Mouse (Mus musculus) Patski (cell line): ENCODE measurements at regions not wholly inside any gene's neighbourhood (a gene's known extent, or its start where the extent isn't known, plus 50 kb on each side); places are given as distances from the start of the nearest gene placed in this dataset.

Experiments
- ATAC-seq: fragments of 100-300 bp; one replicate; pipeline ENCODE4 v1.8.0; 2021
- CTCF ChIA-PET: fragments of 350-600 bp; sonication (Branson Sonifier 250); formaldehyde crosslinking; loops from one replicate; lab custom pipeline; 2022; ENCODE audit warnings: inconsistent platforms; lab: Charles Lee
- POLR2A ChIA-PET: fragments of 350-600 bp; sonication (Branson Sonifier 250); formaldehyde crosslinking; loops from one replicate; lab custom pipeline; 2022; ENCODE audit warnings: antibody characterized with exemption, inconsistent platforms; lab: Charles Lee
- DNase-seq: peaks from one replicate; pipeline ENCODE4 v3.0.0-alpha.2; 2011; ENCODE audit warnings: low read depth, low spot score
- H3K27me3 ChIP-seq: fragments of 371-371 bp; one replicate; pipeline ENCODE4 v1.5.1; 2021
- CTCF ChIP-seq: fragments of 100-300 bp; IDR thresholded peaks from one replicate; pipeline ENCODE4 v1.5.1; 2021
- in situ Hi-C: fragments of 300-500 bp; cut with MboI; formaldehyde crosslinking; loops from 3 replicates; pipeline ENCODE4 v1.11.1; 2018; ENCODE audit warnings: low pct_unique_long_range_greater_than_20kb, mixed read lengths

DNA sequence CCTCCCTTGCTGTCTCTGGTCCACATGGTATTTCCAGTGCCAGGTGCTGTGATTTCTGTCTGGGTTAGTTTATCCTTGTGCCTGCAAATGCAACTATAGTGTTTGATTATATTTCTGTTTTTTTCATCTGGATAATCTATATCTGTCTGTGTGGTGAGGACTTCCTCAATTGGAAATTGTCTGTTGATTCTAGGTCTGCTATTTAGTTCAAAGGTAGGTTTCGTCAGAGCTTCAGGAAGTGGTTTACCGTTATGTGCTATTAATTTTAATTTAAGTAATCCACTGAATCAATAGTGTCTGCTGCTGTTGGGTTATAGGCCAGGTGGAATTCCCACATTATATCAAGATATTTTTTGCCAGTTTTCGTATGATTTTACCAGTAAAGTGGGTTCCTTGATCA is 2143.9 kb downstream of the 4930444P10Rik start:
- ChIA-PET POLR2A (no interaction called here), CTCF (no interaction called here)
- H3K27me3 ChIP-seq = no peaks in the 10 kb centered on the region
- in situ Hi-C loops = no loop called here
- DNase-seq = no peak
- no peak for TF ChIP-seq CTCF
- no peak for ATAC-seq

DNA sequence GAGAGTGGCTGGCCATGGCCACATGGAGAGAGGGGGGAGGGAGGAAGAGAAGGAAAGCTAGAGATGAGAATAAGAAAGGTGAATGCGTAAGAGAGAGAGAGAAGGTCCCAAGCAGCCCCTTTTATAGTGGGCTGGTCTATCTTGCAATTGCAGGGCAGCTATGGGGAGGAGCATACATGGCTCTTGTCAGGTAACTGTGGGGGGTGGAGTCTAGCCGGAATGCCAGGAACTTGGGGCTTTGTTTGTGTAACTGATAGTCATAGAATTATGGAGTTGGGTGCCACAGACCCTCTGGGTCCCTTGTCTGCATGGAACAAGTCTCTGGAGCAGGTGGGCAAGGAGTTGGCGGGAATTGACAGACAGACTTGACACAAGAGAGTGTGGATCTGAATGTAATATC is 2151.8 kb downstream of the 4930444P10Rik start:
- DNase-seq (no peak), ATAC-seq (no peak)
- no peaks in the 10 kb centered on the region for H3K27me3 ChIP-seq
- ChIA-PET POLR2A (no interaction called here), CTCF (no interaction called here)
- in situ Hi-C loops = no loop called here
- no peak for TF ChIP-seq CTCF

DNA sequence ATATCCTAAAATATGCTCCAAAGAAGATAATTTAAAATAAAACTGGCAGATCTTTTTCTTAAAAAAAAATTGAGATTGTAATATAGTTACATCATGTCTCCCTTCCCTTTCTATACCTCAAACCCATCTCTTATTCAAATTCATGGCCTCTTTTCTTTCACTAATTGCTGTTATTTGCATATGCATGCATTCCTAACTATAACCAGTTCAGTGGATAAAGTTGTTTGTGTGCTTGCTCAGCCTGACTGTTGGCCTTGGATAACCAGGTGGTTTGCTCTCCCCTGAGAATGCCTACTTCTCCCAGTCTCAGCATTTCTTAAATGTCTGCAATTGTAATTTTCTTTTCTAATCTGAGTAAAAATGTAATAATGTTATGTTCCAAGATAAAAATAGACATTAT is 2154.8 kb downstream of the 4930444P10Rik start:
- DNase-seq = no peak
- POLR2A ChIA-PET = no interaction called here
- no peak for TF ChIP-seq CTCF
- no peak for ATAC-seq
- no peaks in the 10 kb centered on the region for H3K27me3 ChIP-seq
- in situ Hi-C loops = no loop called here
- CTCF ChIA-PET = no interaction called here

DNA sequence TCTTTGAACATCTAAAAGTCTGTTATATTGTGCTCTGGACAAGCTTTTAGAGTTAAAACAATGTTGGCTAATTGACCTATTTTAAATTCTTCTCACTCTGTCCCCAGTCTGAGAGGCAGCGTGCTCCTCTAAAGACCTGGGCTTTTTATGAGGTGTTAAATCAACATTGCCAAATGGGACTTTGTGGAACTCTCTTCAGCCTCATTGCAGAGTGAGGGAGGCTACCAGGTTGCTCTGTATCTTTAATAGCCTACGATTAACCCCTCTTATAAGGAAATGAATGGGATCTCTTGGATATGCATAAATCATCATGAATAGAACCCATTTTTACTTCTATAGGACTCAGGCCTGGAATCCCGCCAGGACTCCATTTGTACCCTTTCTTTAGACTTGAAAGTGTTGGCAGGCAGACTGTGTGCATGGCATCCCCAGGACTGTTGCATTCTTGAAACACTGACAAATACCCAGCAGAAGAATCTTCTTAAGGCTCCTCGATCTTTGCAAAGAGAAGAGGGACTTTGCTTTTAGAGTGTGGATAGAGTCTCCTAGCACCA is 2157.1 kb downstream of the 4930444P10Rik start:
- ChIA-PET POLR2A (no interaction called here), CTCF (no interaction called here)
- TF ChIP-seq CTCF = no peak
- in situ Hi-C loops = no loop called here
- DNase-seq (no peak), ATAC-seq (no peak)
- no peaks in the 10 kb centered on the region for H3K27me3 ChIP-seq

DNA sequence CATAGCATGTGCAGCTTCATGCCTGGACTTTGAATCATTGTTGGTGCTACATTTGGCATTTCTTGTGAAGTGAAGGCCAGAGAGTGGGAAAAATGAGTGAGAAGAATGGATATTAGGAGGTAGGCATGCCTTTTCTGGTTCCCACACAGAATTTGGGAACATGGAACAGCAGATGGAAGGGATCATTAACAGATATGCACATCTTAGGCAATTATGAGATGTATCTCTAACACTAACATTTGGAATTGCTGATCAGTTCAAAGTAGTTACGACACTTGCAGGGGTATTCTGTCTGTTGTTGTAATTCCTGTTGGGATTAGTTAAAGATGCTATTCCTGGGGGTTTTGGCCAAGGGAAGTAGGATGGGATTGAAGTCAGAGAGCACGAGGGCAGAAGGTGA is 2164.4 kb downstream of the 4930444P10Rik start:
- ChIA-PET CTCF (no interaction called here), POLR2A (no interaction called here)
- in situ Hi-C loops = no loop called here
- no peak for ATAC-seq
- H3K27me3 ChIP-seq = no peaks in the 10 kb centered on the region
- no peak for DNase-seq
- TF ChIP-seq CTCF = no peak

DNA sequence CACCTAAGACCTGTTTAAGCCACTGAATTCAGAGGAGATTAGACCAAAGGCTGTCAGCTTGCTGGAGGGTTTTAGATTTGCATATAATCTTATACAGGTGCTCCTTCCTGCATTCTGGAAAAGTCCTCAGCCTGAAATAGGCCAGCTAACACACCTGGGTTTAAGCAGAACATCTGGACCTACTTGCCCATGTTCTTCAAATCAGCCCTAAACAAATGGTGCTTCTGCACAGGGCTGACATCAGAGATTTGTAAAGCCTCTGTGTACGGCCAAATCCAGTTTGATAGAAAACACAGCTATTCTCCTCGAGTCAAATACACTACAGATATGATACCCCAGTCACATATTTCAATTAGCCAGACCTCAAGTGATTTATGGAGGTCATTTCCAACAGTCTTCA is 2165.2 kb downstream of the 4930444P10Rik start:
- in situ Hi-C loops = no loop called here
- no peaks in the 10 kb centered on the region for H3K27me3 ChIP-seq
- ATAC-seq (no peak), DNase-seq (no peak)
- ChIA-PET CTCF (no interaction called here), POLR2A (no interaction called here)
- no peak for TF ChIP-seq CTCF

DNA sequence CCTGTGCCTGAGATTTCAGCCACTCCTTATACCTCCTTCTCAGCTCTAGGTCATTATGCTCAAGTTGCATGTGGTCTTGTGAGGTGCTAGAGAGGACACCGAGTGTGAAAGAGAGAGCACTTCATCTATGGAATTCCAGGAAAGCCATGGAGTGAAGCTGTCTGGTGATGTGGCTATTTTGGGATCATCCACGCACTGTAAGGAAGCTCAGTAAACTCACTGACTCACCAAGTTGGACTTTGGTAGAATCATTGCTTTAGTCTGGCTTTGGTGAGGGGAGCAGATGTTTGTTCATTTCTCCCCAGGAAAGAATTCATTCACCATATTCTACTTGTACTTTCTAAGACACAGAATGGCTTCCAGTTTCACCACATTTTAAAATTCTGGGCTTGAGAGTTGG is 2167.1 kb downstream of the 4930444P10Rik start:
- CTCF ChIA-PET = interaction anchor here (1.0 kb wide), 1 partner anchor 379 kb away, joined by 3 read pairs; no protein-coding TSS in a partner anchor
- H3K27me3 ChIP-seq = no peaks in the 10 kb centered on the region
- POLR2A ChIA-PET = interaction anchor here (0.6 kb wide), 1 partner anchor 334 kb away, joined by 3 read pairs; no protein-coding TSS in a partner anchor
- TF ChIP-seq CTCF = no peak
- DNase-seq (peak; percentile 28), ATAC-seq (peak; percentile 95)
- in situ Hi-C loops = no loop called here

DNA sequence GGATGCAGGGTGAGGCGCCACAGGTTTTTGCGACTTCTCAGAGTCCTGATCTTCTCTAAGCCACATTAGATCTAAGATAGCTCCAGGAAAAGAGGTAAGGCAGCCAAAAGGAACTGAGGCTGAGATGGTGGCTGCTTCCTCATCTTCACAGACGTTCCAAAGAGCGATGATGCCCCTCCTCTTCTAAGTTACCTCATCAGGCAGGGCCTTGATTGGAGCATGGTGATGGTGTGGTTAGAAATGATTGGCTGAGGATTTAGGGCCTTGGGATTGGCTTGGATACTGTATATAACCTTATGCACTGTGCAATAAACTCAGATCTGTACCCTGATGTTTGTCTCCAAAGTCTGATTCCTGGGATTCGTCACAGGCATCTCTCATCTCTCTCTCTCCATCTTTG is 2177.9 kb downstream of the 4930444P10Rik start:
- POLR2A ChIA-PET = no interaction called here
- DNase-seq = no peak
- CTCF ChIA-PET = no interaction called here
- in situ Hi-C loops = no loop called here
- no peak for TF ChIP-seq CTCF
- H3K27me3 ChIP-seq = no peaks in the 10 kb centered on the region
- no peak for ATAC-seq

DNA sequence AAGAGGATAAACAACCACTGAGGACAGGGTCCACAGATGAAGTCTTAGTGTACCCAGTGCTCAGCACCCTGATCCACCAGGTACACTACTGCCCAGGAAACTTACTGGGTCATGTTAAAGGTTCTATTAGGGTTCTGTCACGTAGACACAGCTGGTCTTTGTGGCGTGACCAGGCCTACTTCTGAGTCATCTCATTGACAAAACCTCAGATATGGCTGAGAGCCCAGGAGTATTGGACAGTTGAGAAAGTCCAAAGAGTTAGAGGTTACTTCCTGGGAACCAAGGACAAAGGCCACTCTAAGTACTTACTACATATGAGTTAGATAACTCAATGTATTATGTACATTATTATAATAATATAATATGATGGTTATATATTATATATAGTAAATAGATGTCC is 2214.0 kb downstream of the 4930444P10Rik start:
- H3K27me3 ChIP-seq = no peaks in the 10 kb centered on the region
- CTCF ChIA-PET = no interaction called here
- no peak for TF ChIP-seq CTCF

DNA sequence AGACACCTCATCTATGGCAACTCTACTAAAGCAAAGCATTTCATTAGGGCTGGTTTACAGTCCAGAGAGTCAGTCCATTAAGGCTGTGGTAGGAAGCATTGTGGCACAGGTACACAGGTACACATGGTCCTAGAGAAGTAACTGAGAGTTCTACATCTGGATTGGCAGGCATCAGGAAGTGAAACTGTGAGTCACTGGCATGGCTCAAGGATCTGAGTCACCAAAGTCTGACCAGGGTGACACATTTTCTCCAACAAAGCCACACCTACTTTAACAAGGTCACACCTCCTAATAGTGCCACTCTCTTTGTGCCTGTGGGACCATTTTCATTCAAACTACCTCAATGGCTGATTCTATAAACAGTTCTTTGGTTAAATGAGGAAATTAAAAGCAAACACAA is 2219.2 kb downstream of the 4930444P10Rik start:
- no peaks in the 10 kb centered on the region for H3K27me3 ChIP-seq
- no peak for ATAC-seq
- no peak for DNase-seq
- TF ChIP-seq CTCF = no peak
- POLR2A ChIA-PET = no interaction called here
- in situ Hi-C loops = no loop called here
- CTCF ChIA-PET = interaction anchor here (1.2 kb wide), 1 partner anchor 9 kb away, joined by 3 read pairs; no protein-coding TSS in a partner anchor

More for the DNA sequence above, 2214.0 kb downstream of the 4930444P10Rik start:
- ATAC-seq = no peak
- DNase-seq = no peak
- in situ Hi-C loops = no loop called here
- POLR2A ChIA-PET = no interaction called here

DNA sequence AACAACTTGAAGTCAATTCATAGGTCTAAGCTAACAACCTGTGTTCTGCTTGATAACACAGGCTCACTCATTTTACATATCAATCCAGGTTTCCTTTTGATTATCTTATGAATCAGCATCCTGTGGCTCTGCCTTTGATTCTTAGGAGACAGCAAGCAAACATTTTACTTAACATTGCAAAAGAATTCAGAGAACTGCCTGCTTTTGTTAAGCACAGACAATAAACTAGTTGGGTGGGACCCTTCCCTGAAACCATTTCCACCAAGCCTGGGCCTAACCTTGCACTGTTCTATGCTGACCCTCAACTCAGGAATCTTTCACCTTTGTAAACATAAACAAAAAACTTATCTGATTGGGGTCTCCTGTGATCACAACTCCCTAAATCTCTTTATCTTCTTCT is 2220.6 kb downstream of the 4930444P10Rik start:
- in situ Hi-C loops = no loop called here
- ChIA-PET POLR2A (no interaction called here), CTCF (no interaction called here)
- H3K27me3 ChIP-seq = no peaks in the 10 kb centered on the region
- no peak for TF ChIP-seq CTCF
- ATAC-seq (no peak), DNase-seq (no peak)
